Mouse (Mus musculus) olfactory bulb, adult 2 months (tissue): ENCODE measurements around the gene Gm26992.

Source experiments
- CTCF ChIP-seq: fragments of 200-500 bp; IDR thresholded peaks from 2 replicates; pipeline ENCODE4 v1.5.1; 2012; ENCODE audit warnings: low read depth, mild to moderate bottlenecking, low read length, moderate library complexity; ENCODE audit not compliant: insufficient read depth
- POLR2A ChIP-seq: fragments of 200-500 bp; IDR thresholded peaks from 2 replicates; pipeline ENCODE4 v1.6.1; 2012; ENCODE audit warnings: mild to moderate bottlenecking, low read depth, low read length, moderate library complexity; ENCODE audit not compliant: insufficient read depth

DNA sequence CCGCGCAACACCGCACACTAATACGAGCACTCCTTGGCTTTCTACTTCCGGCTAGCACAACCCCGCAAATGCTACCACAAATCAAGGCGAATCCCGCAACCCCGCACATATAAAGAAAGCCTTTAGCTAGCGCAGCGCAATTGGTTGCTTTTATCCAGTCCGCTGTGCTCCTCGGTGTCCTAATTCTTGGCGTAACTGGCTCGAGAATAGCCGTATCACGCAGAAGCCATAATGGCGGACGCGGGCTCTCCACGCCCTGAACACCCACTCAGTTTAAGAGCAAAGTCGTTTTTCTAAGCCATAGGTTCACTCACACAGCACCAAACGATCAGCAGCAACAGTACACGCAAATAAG lies 60.3 kb downstream of the Gm26992 start:
- no peak for TF ChIP-seq POLR2A
- TF ChIP-seq CTCF: no peak
